Mouse (Mus musculus): ENCODE measurements at regions not wholly inside any gene's neighbourhood (a gene's known extent, or its start where the extent isn't known, plus 50 kb on each side); places are given as distances from the start of the nearest gene placed in this dataset.

- H3K36me3 ChIP-seq (ENCODE audit: control insufficient read depth, insufficient read depth, low read length): no peaks in the 10 kb centered on the region
- no peaks in the 10 kb centered on the region for H3K27me3 ChIP-seq (replicated peaks; ENCODE audit: control insufficient read depth, insufficient read depth, low read length)
- H3K4me2 ChIP-seq (ENCODE audit: low read depth, low read length): no peak overlapping the region
- no peaks in the 10 kb centered on the region for H3K9me3 ChIP-seq (ENCODE audit: control insufficient read depth, low read length)
- H3K4me1 ChIP-seq (ENCODE audit: control insufficient read depth, insufficient read depth, low read length): peaks cover 23% of the 10 kb centered on the region
- DNase-seq (ENCODE audit: low spot score) (peak; percentile 63), ATAC-seq (ENCODE audit: low read depth) (0 out of 2 replicates have a peak, but pooled peaks have one; percentile 27)
- H3K27ac ChIP-seq (replicated peaks; ENCODE audit: low read depth, low read length): no peak overlapping the region
- H3K9ac ChIP-seq (ENCODE audit: low read depth, low read length): no peak overlapping the region
- WGBS: 36% methylated on average over 2 of the region's 2 CpGs
- H3K4me3 ChIP-seq (ENCODE audit: low read depth, low read length): no peak overlapping the region
Observed at GRCm38 (mm10) chr9:47353017-47353416, 177.0 kb upstream of the Cadm1 start.

GRCm38 (mm10) chr9:47353972-47354371 is 176.0 kb upstream of the Cadm1 start:
- Histone ChIP-seq H3K27ac (replicated peaks; ENCODE audit: low read depth, low read length) (no peak overlapping the region), H3K27me3 (replicated peaks; ENCODE audit: control insufficient read depth, insufficient read depth, low read length) (no peaks in the 10 kb centered on the region), H3K9me3 (ENCODE audit: control insufficient read depth, low read length) (no peaks in the 10 kb centered on the region), H3K36me3 (ENCODE audit: control insufficient read depth, insufficient read depth, low read length) (no peaks in the 10 kb centered on the region), H3K4me2 (ENCODE audit: low read depth, low read length) (no peak overlapping the region), H3K4me1 (ENCODE audit: control insufficient read depth, insufficient read depth, low read length) (peaks cover 32% of the 10 kb centered on the region), H3K4me3 (ENCODE audit: low read depth, low read length) (no peak overlapping the region), H3K9ac (ENCODE audit: low read depth, low read length) (no peak overlapping the region)
- 79% methylated on average over 5 of the region's 5 CpGs for WGBS
- no peak for ATAC-seq (ENCODE audit: low read depth)
- no peak for DNase-seq (ENCODE audit: low spot score)

DNA sequence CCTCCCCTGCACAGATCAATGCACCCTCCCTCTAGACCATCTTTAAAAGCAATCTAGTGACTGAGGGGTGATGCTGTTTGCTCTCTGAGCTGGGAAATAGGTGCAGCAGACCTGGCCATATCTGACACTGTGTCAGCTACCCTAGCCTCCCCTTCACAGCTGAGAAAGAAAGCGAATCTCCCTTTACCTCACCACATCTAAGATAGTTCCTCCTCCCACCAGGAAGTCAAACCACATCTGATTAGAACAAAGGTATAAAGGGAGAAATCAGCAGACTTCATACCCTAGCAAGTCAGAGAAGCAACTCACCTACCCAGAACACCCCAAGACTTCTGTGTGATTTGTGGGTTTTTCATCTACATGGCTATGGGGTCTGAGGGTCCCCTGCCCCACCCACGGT is 175.6 kb upstream of the Cadm1 start:
- ATAC-seq (ENCODE audit: low read depth): no peak
- Histone ChIP-seq H3K27me3 (replicated peaks; ENCODE audit: control insufficient read depth, insufficient read depth, low read length) (no peaks in the 10 kb centered on the region), H3K4me2 (ENCODE audit: low read depth, low read length) (no peak overlapping the region), H3K27ac (replicated peaks; ENCODE audit: low read depth, low read length) (no peak overlapping the region), H3K4me1 (ENCODE audit: control insufficient read depth, insufficient read depth, low read length) (peaks cover 33% of the 10 kb centered on the region), H3K36me3 (ENCODE audit: control insufficient read depth, insufficient read depth, low read length) (no peaks in the 10 kb centered on the region), H3K9ac (ENCODE audit: low read depth, low read length) (no peak overlapping the region), H3K9me3 (ENCODE audit: control insufficient read depth, low read length) (no peaks in the 10 kb centered on the region), H3K4me3 (ENCODE audit: low read depth, low read length) (no peak overlapping the region)
- no peak for DNase-seq (ENCODE audit: low spot score)
- 83% methylated on average over 2 of the region's 2 CpGs for WGBS

- H3K36me3 ChIP-seq (ENCODE audit: control insufficient read depth, insufficient read depth, low read length): no peaks in the 10 kb centered on the region
- H3K4me2 ChIP-seq (ENCODE audit: low read depth, low read length): no peak overlapping the region
- no peak for ATAC-seq (ENCODE audit: low read depth)
- 62% methylated on average over 9 of the region's 9 CpGs for WGBS
- no peak overlapping the region for H3K9ac ChIP-seq (ENCODE audit: low read depth, low read length)
- H3K27me3 ChIP-seq (replicated peaks; ENCODE audit: control insufficient read depth, insufficient read depth, low read length): no peaks in the 10 kb centered on the region
- H3K27ac ChIP-seq (replicated peaks; ENCODE audit: low read depth, low read length): no peak overlapping the region
- H3K4me3 ChIP-seq (ENCODE audit: low read depth, low read length): no peak overlapping the region
- peaks cover 33% of the 10 kb centered on the region for H3K4me1 ChIP-seq (ENCODE audit: control insufficient read depth, insufficient read depth, low read length)
- no peak for DNase-seq (ENCODE audit: low spot score)
- H3K9me3 ChIP-seq (ENCODE audit: control insufficient read depth, low read length): no peaks in the 10 kb centered on the region
Observed at GRCm38 (mm10) chr9:47354866-47355265, 175.1 kb upstream of the Cadm1 start.

DNA sequence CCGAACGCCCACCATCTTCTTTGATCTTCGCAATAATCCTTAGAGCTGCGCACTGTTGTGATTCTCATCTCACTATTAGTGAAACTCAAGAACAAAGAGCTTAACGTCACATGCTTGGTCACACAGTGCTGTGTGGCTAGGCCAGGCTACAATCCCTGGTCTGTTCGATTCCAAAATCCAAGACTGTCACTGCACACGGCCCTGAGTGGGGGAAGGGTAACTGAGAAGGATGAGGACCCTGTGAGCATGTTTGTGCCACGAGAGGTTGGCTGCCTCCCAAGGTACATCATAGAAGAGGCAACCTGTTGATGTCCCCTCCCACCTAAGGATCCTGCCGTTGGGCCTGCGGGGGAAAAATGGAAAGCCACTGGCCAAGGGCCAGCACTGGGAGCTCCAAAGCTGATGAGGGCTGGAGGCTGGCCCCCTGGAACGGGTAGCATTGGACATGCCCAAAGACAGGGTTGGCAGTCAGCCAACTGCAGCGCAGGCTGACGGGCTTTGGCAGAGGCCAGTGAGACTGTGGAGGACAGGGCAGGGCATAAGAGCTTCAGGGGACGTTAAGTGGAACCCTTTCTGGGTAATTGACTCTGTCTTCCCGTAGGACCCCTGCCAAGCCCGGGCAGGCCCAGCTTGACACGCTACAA is 172.1 kb upstream of the Cadm1 start:
- ATAC-seq (ENCODE audit: low read depth) (peak; percentile 89), DNase-seq (ENCODE audit: low spot score) (peak; percentile 90)
- Histone ChIP-seq H3K27me3 (replicated peaks; ENCODE audit: control insufficient read depth, insufficient read depth, low read length) (0 out of 2 replicates have a peak, but pooled peaks cover 5% of the 10 kb centered on the region), H3K4me2 (ENCODE audit: low read depth, low read length) (peak overlapping the region; percentile 23; the same call in 1 of the 2 replicates), H3K4me1 (ENCODE audit: control insufficient read depth, insufficient read depth, low read length) (peaks cover 35% of the 10 kb centered on the region), H3K9ac (ENCODE audit: low read depth, low read length) (no peak overlapping the region), H3K4me3 (ENCODE audit: low read depth, low read length) (no peak overlapping the region), H3K36me3 (ENCODE audit: control insufficient read depth, insufficient read depth, low read length) (no peaks in the 10 kb centered on the region), H3K27ac (replicated peaks; ENCODE audit: low read depth, low read length) (peak overlapping the region; percentile 40; the same call in 1 of the 2 replicates), H3K9me3 (ENCODE audit: control insufficient read depth, low read length) (no peaks in the 10 kb centered on the region)
- 45% methylated on average over 15 of the region's 17 CpGs for WGBS

GRCm38 (mm10) chr9:47358400-47358767 is 171.6 kb upstream of the Cadm1 start:
- ATAC-seq (ENCODE audit: low read depth): no peak
- no peak overlapping the region for H3K4me3 ChIP-seq (ENCODE audit: low read depth, low read length)
- 0 out of 2 replicates have a peak, but pooled peaks cover 5% of the 10 kb centered on the region for H3K27me3 ChIP-seq (replicated peaks; ENCODE audit: control insufficient read depth, insufficient read depth, low read length)
- H3K4me1 ChIP-seq (ENCODE audit: control insufficient read depth, insufficient read depth, low read length): peaks cover 33% of the 10 kb centered on the region
- H3K27ac ChIP-seq (replicated peaks; ENCODE audit: low read depth, low read length): peak overlapping the region; percentile 40; the same call in 1 of the 2 replicates
- H3K4me2 ChIP-seq (ENCODE audit: low read depth, low read length): peak overlapping the region; percentile 23; the same call in 1 of the 2 replicates
- H3K9me3 ChIP-seq (ENCODE audit: control insufficient read depth, low read length): no peaks in the 10 kb centered on the region
- DNase-seq (ENCODE audit: low spot score): no peak
- H3K9ac ChIP-seq (ENCODE audit: low read depth, low read length): no peak overlapping the region
- WGBS: 27% methylated on average over 4 of the region's 4 CpGs
- H3K36me3 ChIP-seq (ENCODE audit: control insufficient read depth, insufficient read depth, low read length): no peaks in the 10 kb centered on the region

DNA sequence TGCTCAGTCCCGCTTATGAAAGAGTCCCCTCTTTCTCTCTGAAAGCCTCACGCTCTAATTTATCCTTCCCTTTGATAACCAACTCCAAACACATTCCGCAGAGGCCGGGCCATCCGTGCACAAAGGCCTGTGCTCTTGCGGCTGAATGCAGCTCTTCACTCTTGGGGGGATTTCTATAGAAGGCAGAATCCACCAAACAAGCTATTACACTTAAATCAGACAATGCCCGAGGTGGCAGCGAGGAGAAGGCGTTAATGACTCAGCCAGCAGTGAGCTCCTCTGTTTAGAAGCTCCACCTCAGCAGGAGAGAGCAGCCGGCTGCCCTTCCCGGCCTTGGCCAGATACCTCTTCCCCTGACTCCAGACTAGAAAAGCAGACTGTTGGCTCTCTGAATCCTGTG is 166.9 kb upstream of the Cadm1 start:
- no peaks in the 10 kb centered on the region for H3K9me3 ChIP-seq (ENCODE audit: control insufficient read depth, low read length)
- 28% methylated on average over 11 of the region's 11 CpGs for WGBS
- no peak overlapping the region for H3K4me3 ChIP-seq (ENCODE audit: low read depth, low read length)
- H3K4me2 ChIP-seq (ENCODE audit: low read depth, low read length): no peak overlapping the region
- ATAC-seq (ENCODE audit: low read depth) (no peak), DNase-seq (ENCODE audit: low spot score) (no peak)
- no peak overlapping the region for H3K27ac ChIP-seq (replicated peaks; ENCODE audit: low read depth, low read length)
- peaks cover 17% of the 10 kb centered on the region; the same call in 1 of the 2 replicates for H3K27me3 ChIP-seq (replicated peaks; ENCODE audit: control insufficient read depth, insufficient read depth, low read length)
- peaks cover 20% of the 10 kb centered on the region for H3K4me1 ChIP-seq (ENCODE audit: control insufficient read depth, insufficient read depth, low read length)
- no peaks in the 10 kb centered on the region for H3K36me3 ChIP-seq (ENCODE audit: control insufficient read depth, insufficient read depth, low read length)
- no peak overlapping the region for H3K9ac ChIP-seq (ENCODE audit: low read depth, low read length)

- Histone ChIP-seq H3K27me3 (replicated peaks; ENCODE audit: control insufficient read depth, insufficient read depth, low read length) (peaks cover 17% of the 10 kb centered on the region; the same call in 1 of the 2 replicates), H3K4me3 (ENCODE audit: low read depth, low read length) (no peak overlapping the region), H3K9ac (ENCODE audit: low read depth, low read length) (no peak overlapping the region), H3K4me2 (ENCODE audit: low read depth, low read length) (no peak overlapping the region), H3K27ac (replicated peaks; ENCODE audit: low read depth, low read length) (no peak overlapping the region), H3K36me3 (ENCODE audit: control insufficient read depth, insufficient read depth, low read length) (no peaks in the 10 kb centered on the region), H3K4me1 (ENCODE audit: control insufficient read depth, insufficient read depth, low read length) (peaks cover 23% of the 10 kb centered on the region), H3K9me3 (ENCODE audit: control insufficient read depth, low read length) (no peaks in the 10 kb centered on the region)
- 43% methylated on average over 3 of the region's 3 CpGs for WGBS
- no peak for ATAC-seq (ENCODE audit: low read depth)
- peak; percentile 67 for DNase-seq (ENCODE audit: low spot score)
Observed at GRCm38 (mm10) chr9:47364762-47365161, 165.2 kb upstream of the Cadm1 start.

Data from embryonic facial prominence, embryonic 14.5 days (tissue).